Mouse (Mus musculus) MEL (cell line): ENCODE measurements around the gene Pipox. TPM values are rescaled to one million over a fixed set of nuclear protein-coding genes. Genes with fewer than 3 reads are reported as not detected.

Source experiments
- DNase-seq: peaks from one replicate; pipeline ENCODE4 v3.0.0; 2011; ENCODE audit warnings: low read depth, low spot score
- H3K27ac ChIP-seq: 2 replicates; pipeline ENCODE4 v1.5.1; 2012; ENCODE audit warnings: low read depth, mild to moderate bottlenecking, control low read depth, low read length, moderate library complexity; ENCODE audit not compliant: control insufficient read depth
- H3K27me3 ChIP-seq, 2 experiments: fragments of 150-350 bp in 1 of 2; sonication (generic) in 1 of 2; 2 replicates each; pipeline ENCODE4 v1.6.1; 2012; ENCODE audit warnings: low read length in 2 of 2, mild to moderate bottlenecking in 2 of 2, improper control_type of control experiment in 1 of 2, moderate library complexity in 1 of 2; ENCODE audit not compliant: insufficient read depth in 2 of 2, control insufficient read depth in 1 of 2
- H3K36me3 ChIP-seq, 2 experiments: 2 replicates each; pipeline ENCODE4 v1.6.1; 2012 to 2014; ENCODE audit warnings: low read length in 2 of 2, improper control_type of control experiment in 1 of 2, inconsistent platforms in 1 of 2, mild to moderate bottlenecking in 1 of 2; ENCODE audit not compliant: insufficient read depth in 2 of 2, control insufficient read depth in 1 of 2
- H3K4me1 ChIP-seq, 2 experiments: fragments of 150-350 bp in 1 of 2; sonication (generic) in 1 of 2; 2 replicates each; pipeline ENCODE4 v1.6.1; 2012; ENCODE audit warnings: low read length in 2 of 2, improper control_type of control experiment in 1 of 2, mild to moderate bottlenecking in 1 of 2; ENCODE audit not compliant: insufficient read depth in 2 of 2, control insufficient read depth in 1 of 2
- H3K4me3 ChIP-seq, 2 experiments: fragments of 150-350 bp in 1 of 2; sonication (generic) in 1 of 2; 2 replicates each; pipeline ENCODE4 v1.5.1; 2012; ENCODE audit warnings: low read depth in 2 of 2, low read length in 2 of 2, mild to moderate bottlenecking in 2 of 2, moderate library complexity in 2 of 2, control low read depth in 1 of 2, improper control_type of control experiment in 1 of 2; ENCODE audit not compliant: control insufficient read depth in 1 of 2, insufficient read depth in 1 of 2
- H3K79me2 ChIP-seq: 2 replicates; pipeline ENCODE4 v1.6.1; 2012; ENCODE audit warnings: mild to moderate bottlenecking, low read length, moderate library complexity; ENCODE audit not compliant: control insufficient read depth, poor library complexity, insufficient read depth
- H3K9ac ChIP-seq: 2 replicates; pipeline ENCODE4 v1.6.1; 2012; ENCODE audit warnings: low read depth, mild to moderate bottlenecking, control low read depth, low read length, moderate library complexity; ENCODE audit not compliant: control insufficient read depth, poor library complexity, severe bottlenecking
- H3K9me3 ChIP-seq: fragments of 150-350 bp; sonication (generic); replicated peaks from 2 replicates; pipeline ENCODE4 v1.6.1; 2012; ENCODE audit warnings: mild to moderate bottlenecking, low read length, improper control_type of control experiment, moderate library complexity; ENCODE audit not compliant: insufficient read depth
- BHLHE40 ChIP-seq: IDR thresholded peaks from 2 replicates; pipeline ENCODE4 v1.6.1; 2012; ENCODE audit warnings: low read depth, mild to moderate bottlenecking, inconsistent platforms, low read length, improper control_type of control experiment, borderline replicate concordance
- EP300 ChIP-seq, 2 experiments: IDR thresholded peaks; 2 replicates each; pipeline ENCODE4 v1.6.1; 2011; ENCODE audit warnings: improper control_type of control experiment in 2 of 2, low read length in 2 of 2, low read depth in 1 of 2, mild to moderate bottlenecking in 1 of 2
- GABPA ChIP-seq: IDR thresholded peaks from 2 replicates; pipeline ENCODE4 v1.6.1; 2012; ENCODE audit warnings: low read depth, mild to moderate bottlenecking, inconsistent platforms, low read length, improper control_type of control experiment, moderate library complexity
- GATA1 ChIP-seq: IDR thresholded peaks from 2 replicates; pipeline ENCODE4 v1.6.1; 2011; ENCODE audit warnings: low read depth, low read length, improper control_type of control experiment
- MAFK ChIP-seq: IDR thresholded peaks from 2 replicates; pipeline ENCODE4 v1.6.1; 2011; ENCODE audit warnings: low read depth, mild to moderate bottlenecking, low read length, improper control_type of control experiment, borderline replicate concordance
- MAX ChIP-seq: IDR thresholded peaks from 2 replicates; pipeline ENCODE4 v1.6.1; 2011; ENCODE audit warnings: low read length, improper control_type of control experiment
- MAZ ChIP-seq: IDR thresholded peaks from 2 replicates; pipeline ENCODE4 v1.6.1; 2012; ENCODE audit warnings: low read depth, mild to moderate bottlenecking, inconsistent platforms, low read length, improper control_type of control experiment
- MEF2A ChIP-seq: IDR thresholded peaks from 2 replicates; pipeline ENCODE4 v1.6.1; 2014; ENCODE audit warnings: low read depth, mild to moderate bottlenecking, inconsistent platforms, low read length, improper control_type of control experiment; ENCODE audit not compliant: poor library complexity, insufficient replicate concordance, severe bottlenecking; ENCODE audit errors: extremely low read depth
- MYB ChIP-seq: IDR thresholded peaks from 2 replicates; pipeline ENCODE4 v1.6.1; 2011; ENCODE audit warnings: mild to moderate bottlenecking, low read depth, low read length, improper control_type of control experiment
- MYC ChIP-seq: IDR thresholded peaks from 2 replicates; pipeline ENCODE4 v1.6.1; 2011; ENCODE audit warnings: low read depth, mild to moderate bottlenecking, low read length, improper control_type of control experiment, moderate library complexity
- NELFE ChIP-seq: IDR thresholded peaks from 2 replicates; pipeline ENCODE4 v1.6.1; 2011; ENCODE audit warnings: low read depth, low read length, improper control_type of control experiment
- RAD21 ChIP-seq: IDR thresholded peaks from 2 replicates; pipeline ENCODE4 v1.6.1; 2011; ENCODE audit warnings: mild to moderate bottlenecking, low read depth, low read length, improper control_type of control experiment
- SIN3A ChIP-seq: IDR thresholded peaks from 2 replicates; pipeline ENCODE4 v1.6.1; 2012; ENCODE audit warnings: low read length, improper control_type of control experiment, inconsistent platforms
- SMC3 ChIP-seq: IDR thresholded peaks from 2 replicates; pipeline ENCODE4 v1.6.1; 2011; ENCODE audit warnings: low read depth, low read length, improper control_type of control experiment
- TAL1 ChIP-seq: IDR thresholded peaks from 2 replicates; pipeline ENCODE4 v1.6.1; 2012; ENCODE audit warnings: mild to moderate bottlenecking, inconsistent platforms, low read length, moderate library complexity, mixed read lengths
- ZNF384 ChIP-seq: IDR thresholded peaks from 2 replicates; pipeline ENCODE4 v1.6.1; 2012; ENCODE audit warnings: low read depth, mild to moderate bottlenecking, inconsistent platforms, low read length, improper control_type of control experiment
- polyA plus RNA-seq, 2 experiments: library from polyadenylated mRNA; stranded (reverse) in 1 of 2; unstranded in 1 of 2; fragments of >175 nt in 1 of 2; fragments of >200 nt in 1 of 2; gene quantifications; 2 replicates each; pipeline versions ENCODE4 v1.2.1 to v1.2.4; 2012; ENCODE audit warnings: low replicate concordance in 2 of 2, low read depth in 1 of 2; ENCODE audit not compliant: insufficient read length in 2 of 2, insufficient read depth in 1 of 2, missing spikeins in 1 of 2
- total RNA-seq: library from RNA; depleted of rRNA; stranded (reverse); fragments of 300-350 nt; gene quantifications from 2 replicates; pipeline ENCODE4 v1.2.3, GENCODE M21; 2012

Pipox gene
- total and polyA plus RNA-seq, 3 experiments, result not detected

DNA sequence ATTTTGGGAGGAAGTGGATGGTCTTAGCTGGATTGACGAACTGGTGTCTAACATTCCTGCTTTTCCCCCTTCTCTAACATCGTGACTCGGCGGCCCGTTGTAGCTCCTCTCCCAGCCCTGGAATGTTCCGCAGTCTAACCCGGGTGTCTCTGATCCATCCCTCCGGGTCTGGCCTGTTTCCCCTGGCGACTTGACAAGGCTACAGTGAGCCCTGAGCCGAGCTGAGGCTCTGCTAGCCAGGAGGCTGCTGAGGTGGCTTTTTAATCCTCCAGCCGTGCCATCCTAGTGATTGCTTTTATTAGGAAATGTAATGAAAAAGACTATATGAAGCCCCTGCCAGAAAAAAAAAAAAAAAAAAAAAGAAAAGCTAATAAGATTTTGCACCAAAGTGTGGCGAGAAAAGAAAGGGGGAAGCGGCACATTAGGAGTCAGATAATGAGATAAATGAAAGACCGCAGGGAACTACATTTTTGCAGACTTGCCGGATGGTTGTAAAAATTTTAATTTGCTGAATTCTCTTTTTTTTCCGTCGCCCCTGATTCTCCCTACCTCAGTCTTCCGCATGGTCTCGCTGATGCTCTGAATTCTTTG is 12.3 kb upstream of the Pipox start:
- peaks cover 0 to 3% of the 10 kb centered on the region in 2 experiments; a peak in 1 of 4 replicates for H3K36me3 ChIP-seq
- no peaks in the 10 kb centered on the region for H3K9me3 ChIP-seq
- H3K79me2 ChIP-seq, result no peaks in the 10 kb centered on the region
- no peak overlapping the region for H3K27ac ChIP-seq
- peaks cover 0 to 4% of the 10 kb centered on the region in 2 experiments; a peak in 1 of 4 replicates for H3K4me1 ChIP-seq
- no peak overlapping the region for H3K4me3 ChIP-seq
- H3K27me3 ChIP-seq, result peaks cover 38 to 48% of the 10 kb centered on the region in 2 experiments
- H3K9ac ChIP-seq, result no peak overlapping the region
- TF ChIP-seq MAZ, result no peak
- peak; percentile 93 for TF ChIP-seq ZNF384
- no peak for TF ChIP-seq MYC
- no peak for TF ChIP-seq BHLHE40
- no peak for TF ChIP-seq MYB
- TF ChIP-seq SIN3A, result no peak
- TF ChIP-seq EP300 (IDR thresholded peaks at IDR 0.05; ENCODE audit: low read depth in 1 of 2, low read length in 2 of 2), result peak in 1 of 2 experiments; percentile 43; a peak in 1 of 4 replicates
- peak; percentile 48 for TF ChIP-seq GATA1
- TF ChIP-seq SMC3, result no peak
- no peak for TF ChIP-seq MEF2A
- no peak for TF ChIP-seq RAD21
- no peak for TF ChIP-seq MAFK
- TF ChIP-seq GABPA, result no peak
- TF ChIP-seq, all 39 proteins: peak for 3
- DNase-seq, result peak; percentile 36

DNA sequence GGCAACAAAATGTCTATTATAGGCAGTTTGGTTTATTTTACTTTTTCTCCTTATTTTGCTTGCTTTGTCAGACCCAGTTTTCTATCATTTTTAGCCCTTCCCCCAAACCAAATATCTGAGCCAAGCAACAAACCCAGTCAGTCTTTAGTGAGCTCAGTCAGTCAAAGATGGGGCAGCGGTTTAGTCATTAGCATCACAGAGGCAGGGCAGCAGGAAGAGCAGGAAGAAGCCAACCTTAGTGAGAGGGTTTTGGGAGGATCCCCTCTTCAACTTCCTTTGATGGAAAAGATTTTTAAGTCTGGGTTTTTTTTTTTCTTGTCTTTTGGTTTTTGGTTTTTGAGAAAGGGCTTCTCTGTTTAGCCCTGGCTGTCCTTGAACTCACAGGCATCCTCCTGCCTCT is 10.8 kb upstream of the Pipox start:
- TF ChIP-seq MAX, result no peak
- no peak for TF ChIP-seq MEF2A
- no peak for TF ChIP-seq SIN3A
- TF ChIP-seq NELFE, result no peak
- TF ChIP-seq TAL1, result no peak
- TF ChIP-seq ZNF384, result no peak
- no peak for TF ChIP-seq MAFK
- no peaks in the 10 kb centered on the region for H3K9me3 ChIP-seq
- no peak for DNase-seq
- no peaks in the 10 kb centered on the region for H3K79me2 ChIP-seq
- H3K4me3 ChIP-seq, result no peak overlapping the region
- peaks cover 0 to 4% of the 10 kb centered on the region in 2 experiments; a peak in 1 of 4 replicates for H3K4me1 ChIP-seq
- H3K27me3 ChIP-seq, result peaks cover 39 to 41% of the 10 kb centered on the region in 2 experiments
- H3K9ac ChIP-seq, result no peak overlapping the region
- H3K27ac ChIP-seq, result no peak overlapping the region
- peaks cover 0 to 3% of the 10 kb centered on the region in 2 experiments; a peak in 1 of 4 replicates for H3K36me3 ChIP-seq
